Mouse (Mus musculus): ENCODE data around the gene Sept11. TPM values are rescaled to one million over a fixed set of nuclear protein-coding genes. Genes with fewer than 3 reads are reported as not detected.

Gene Sept11
- total and polyA plus RNA-seq, 2 experiments from 2014 or later = 104 TPM

DNA sequence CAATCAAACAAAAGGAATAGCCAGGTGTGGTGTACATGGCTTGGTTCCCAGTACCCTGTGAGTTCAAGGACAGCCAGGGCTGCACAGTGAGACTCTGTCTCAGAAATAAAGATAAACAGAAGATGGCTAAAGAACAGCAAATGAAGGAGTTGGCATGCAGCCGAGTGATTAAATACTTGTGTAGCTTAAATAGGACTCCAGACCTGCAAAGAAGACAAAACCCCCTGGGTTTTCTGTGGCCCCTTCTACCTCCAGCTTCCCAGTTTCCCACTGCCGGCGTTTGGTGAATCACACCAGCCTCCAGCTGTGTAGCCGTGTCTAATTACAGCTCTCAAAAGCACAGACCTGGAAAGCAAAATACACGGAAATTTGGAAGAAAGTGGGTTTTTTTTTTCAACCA lies 51.6 kb downstream of the Sept11 start:
- no peak overlapping the region for H3K4me2 ChIP-seq (ENCODE audit: low read depth)
- H3K27ac ChIP-seq (ENCODE audit: low read depth, low read length) = no peak overlapping the region
- H3K27me3 ChIP-seq (ENCODE audit: insufficient read depth, low read length) = no peaks in the 10 kb centered on the region
- H3K4me3 ChIP-seq (ENCODE audit: low read depth, low read length) = no peak overlapping the region
- peaks cover 20% of the 10 kb centered on the region for H3K36me3 ChIP-seq (ENCODE audit: insufficient read depth)
- no peak overlapping the region for H3K9ac ChIP-seq
- ATAC-seq = no peak
- no peak for TF ChIP-seq CTCF (IDR thresholded peaks at IDR 0.05; ENCODE audit: low read depth)
- DNase-seq = no peak
- H3K9me3 ChIP-seq (ENCODE audit: low read length) = no peaks in the 10 kb centered on the region
- 13% methylated on average over 5 of the region's 5 CpGs for WGBS
- H3K4me1 ChIP-seq (ENCODE audit: insufficient read depth) = no peaks in the 10 kb centered on the region

- H3K9ac ChIP-seq = no peak overlapping the region
- no peak overlapping the region for H3K4me2 ChIP-seq (ENCODE audit: low read depth)
- H3K4me3 ChIP-seq (ENCODE audit: low read depth, low read length) = no peak overlapping the region
- no peaks in the 10 kb centered on the region for H3K4me1 ChIP-seq (ENCODE audit: insufficient read depth)
- H3K36me3 ChIP-seq (ENCODE audit: insufficient read depth) = peaks cover 25% of the 10 kb centered on the region
- no peak overlapping the region for H3K27ac ChIP-seq (ENCODE audit: low read depth, low read length)
- DNase-seq (no peak), ATAC-seq (no peak)
- H3K27me3 ChIP-seq (ENCODE audit: insufficient read depth, low read length) = no peaks in the 10 kb centered on the region
- WGBS = 67% methylated on average over 6 of the region's 6 CpGs
- H3K9me3 ChIP-seq (ENCODE audit: low read length) = no peaks in the 10 kb centered on the region
- TF ChIP-seq CTCF (IDR thresholded peaks at IDR 0.05; ENCODE audit: low read depth) = no peak
Measured at GRCm38 (mm10) chr5:93145504-93145903, 52.3 kb downstream of the Sept11 start.

GRCm38 (mm10) chr5:93149969-93150777 lies 56.9 kb downstream of the Sept11 start:
- no peak overlapping the region for H3K4me3 ChIP-seq (ENCODE audit: low read depth, low read length)
- H3K27ac ChIP-seq (ENCODE audit: low read depth, low read length) = no peak overlapping the region
- H3K36me3 ChIP-seq (ENCODE audit: insufficient read depth) = peaks cover 12% of the 10 kb centered on the region
- no peaks in the 10 kb centered on the region for H3K9me3 ChIP-seq (ENCODE audit: low read length)
- DNase-seq (no peak), ATAC-seq (no peak)
- no peaks in the 10 kb centered on the region for H3K27me3 ChIP-seq (ENCODE audit: insufficient read depth, low read length)
- TF ChIP-seq CTCF (IDR thresholded peaks at IDR 0.05; ENCODE audit: low read depth) = no peak
- H3K4me1 ChIP-seq (ENCODE audit: insufficient read depth) = no peaks in the 10 kb centered on the region; the same call in 1 of the 2 replicates
- H3K9ac ChIP-seq = no peak overlapping the region
- WGBS = 79% methylated on average over 12 of the region's 12 CpGs
- no peak overlapping the region for H3K4me2 ChIP-seq (ENCODE audit: low read depth)

GRCm38 (mm10) chr5:93151985-93152384 lies 58.7 kb downstream of the Sept11 start:
- Histone ChIP-seq H3K4me2 (ENCODE audit: low read depth) (no peak overlapping the region), H3K9ac (no peak overlapping the region), H3K9me3 (ENCODE audit: low read length) (no peaks in the 10 kb centered on the region), H3K4me3 (ENCODE audit: low read depth, low read length) (no peak overlapping the region), H3K36me3 (ENCODE audit: insufficient read depth) (peaks cover 25% of the 10 kb centered on the region), H3K27ac (ENCODE audit: low read depth, low read length) (no peak overlapping the region), H3K27me3 (ENCODE audit: insufficient read depth, low read length) (no peaks in the 10 kb centered on the region), H3K4me1 (ENCODE audit: insufficient read depth) (no peaks in the 10 kb centered on the region; the same call in 1 of the 2 replicates)
- DNase-seq (no peak), ATAC-seq (no peak)
- 59% methylated on average over 6 of the region's 6 CpGs for WGBS
- TF ChIP-seq CTCF (IDR thresholded peaks at IDR 0.05; ENCODE audit: low read depth) = no peak

- Histone ChIP-seq H3K9ac (no peak overlapping the region), H3K27ac (ENCODE audit: low read depth, low read length) (no peak overlapping the region), H3K4me3 (ENCODE audit: low read depth, low read length) (no peak overlapping the region), H3K4me2 (ENCODE audit: low read depth) (no peak overlapping the region), H3K36me3 (ENCODE audit: insufficient read depth) (peaks cover 28% of the 10 kb centered on the region), H3K9me3 (ENCODE audit: low read length) (no peaks in the 10 kb centered on the region), H3K27me3 (ENCODE audit: insufficient read depth, low read length) (no peaks in the 10 kb centered on the region), H3K4me1 (ENCODE audit: insufficient read depth) (no peaks in the 10 kb centered on the region; the same call in 1 of the 2 replicates)
- no peak for TF ChIP-seq CTCF (IDR thresholded peaks at IDR 0.05; ENCODE audit: low read depth)
- 81% methylated on average over 4 of the region's 4 CpGs for WGBS
- ATAC-seq (0 out of 2 replicates have a peak, but pooled peaks have one; percentile 8), DNase-seq (no peak)
Measured at GRCm38 (mm10) chr5:93152451-93152850, 59.2 kb downstream of the Sept11 start.

DNA sequence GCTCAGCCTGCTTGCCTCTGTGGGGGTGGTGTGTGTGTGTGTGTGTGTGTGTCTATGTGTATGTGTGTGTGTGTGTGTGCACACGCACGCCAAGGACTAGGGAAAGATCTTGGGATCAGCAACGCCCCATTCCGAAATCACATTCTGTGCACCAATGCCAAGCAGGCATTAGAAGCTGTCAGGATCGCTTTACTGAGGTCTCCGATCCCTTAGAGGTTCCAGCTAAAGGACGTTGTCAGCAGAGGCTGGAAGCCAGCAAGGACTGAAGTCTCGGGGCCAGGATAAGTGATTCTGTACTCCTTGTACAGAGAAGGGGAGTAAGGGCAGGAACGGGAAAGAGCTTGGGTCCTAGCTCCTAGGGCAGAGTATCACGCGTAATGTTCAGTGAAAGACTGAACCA lies 61.2 kb downstream of the Sept11 start:
- WGBS = 90% methylated on average over 11 of the region's 11 CpGs
- TF ChIP-seq CTCF (IDR thresholded peaks at IDR 0.05; ENCODE audit: low read depth) = no peak
- no peak for ATAC-seq

DNA sequence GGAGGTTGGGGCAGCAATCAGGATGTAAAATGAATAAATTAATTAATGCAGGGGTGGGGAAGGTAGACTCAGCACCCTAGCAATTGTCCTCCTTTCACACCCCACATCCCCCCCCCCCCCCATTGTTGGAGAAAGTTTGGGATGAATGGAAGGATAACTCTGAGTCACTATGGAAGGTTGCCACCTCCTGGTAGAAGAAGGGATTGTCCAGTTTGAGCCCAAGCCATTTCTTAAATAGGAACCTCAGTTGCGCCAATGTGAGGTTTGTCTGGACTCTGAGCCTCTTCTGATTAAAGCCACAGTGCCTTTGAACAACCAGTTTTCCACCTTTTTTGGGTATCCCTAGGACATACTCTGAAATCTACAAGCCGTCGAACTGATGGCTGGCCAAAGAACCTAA lies 70.3 kb downstream of the Sept11 start:
- DNase-seq (peak; percentile 73), ATAC-seq (peak; percentile 18; the same call in 1 of the 2 replicates)
- H3K27ac ChIP-seq (ENCODE audit: low read depth, low read length) = no peak overlapping the region
- TF ChIP-seq CTCF (IDR thresholded peaks at IDR 0.05; ENCODE audit: low read depth) = peak; percentile 80
- no peak overlapping the region for H3K4me3 ChIP-seq (ENCODE audit: low read depth, low read length)
- H3K4me2 ChIP-seq (ENCODE audit: low read depth) = no peak overlapping the region
- H3K9me3 ChIP-seq (ENCODE audit: low read length) = no peaks in the 10 kb centered on the region
- H3K36me3 ChIP-seq (ENCODE audit: insufficient read depth) = peaks cover 62% of the 10 kb centered on the region
- no peak overlapping the region for H3K9ac ChIP-seq
- 70% methylated on average over 3 of the region's 3 CpGs for WGBS
- H3K4me1 ChIP-seq (ENCODE audit: insufficient read depth) = no peaks in the 10 kb centered on the region
- H3K27me3 ChIP-seq (ENCODE audit: insufficient read depth, low read length) = no peaks in the 10 kb centered on the region

More for the DNA sequence above, 61.2 kb downstream of the Sept11 start:
- no peaks in the 10 kb centered on the region for H3K9me3 ChIP-seq (ENCODE audit: low read length)
- H3K4me2 ChIP-seq (ENCODE audit: low read depth) = no peak overlapping the region
- H3K4me3 ChIP-seq (ENCODE audit: low read depth, low read length) = no peak overlapping the region
- H3K4me1 ChIP-seq (ENCODE audit: insufficient read depth) = no peaks in the 10 kb centered on the region; the same call in 1 of the 2 replicates
- peaks cover 39% of the 10 kb centered on the region for H3K36me3 ChIP-seq (ENCODE audit: insufficient read depth)
- H3K9ac ChIP-seq = no peak overlapping the region
- no peak for DNase-seq
- H3K27ac ChIP-seq (ENCODE audit: low read depth, low read length) = no peak overlapping the region
- H3K27me3 ChIP-seq (ENCODE audit: insufficient read depth, low read length) = no peaks in the 10 kb centered on the region

All from forebrain, postnatal 0 days (tissue).